Mouse (Mus musculus) ES-Bruce4 (cell line): ENCODE data around the gene P3h3. TPM values are rescaled to one million over a fixed set of nuclear protein-coding genes. Genes with fewer than 3 reads are reported as not detected.
"Not testable (repeated sequence)": the region's sequence is repeated elsewhere in the genome, so short reads cannot be mapped to it uniquely, and the experiment has no call there.

Source experiments
- H3K27ac ChIP-seq: 2 replicates; pipeline ENCODE4 v1.5.1; 2012; ENCODE audit warnings: low read length, inconsistent platforms; ENCODE audit not compliant: insufficient read depth
- H3K27me3 ChIP-seq: 2 replicates; pipeline ENCODE4 v1.6.1; 2012; ENCODE audit warnings: mild to moderate bottlenecking, low read length, inconsistent platforms; ENCODE audit not compliant: control insufficient read depth, poor library complexity, insufficient read depth, severe bottlenecking
- H3K36me3 ChIP-seq: 2 replicates; pipeline ENCODE4 v1.6.1; 2012; ENCODE audit warnings: inconsistent platforms, mild to moderate bottlenecking, low read length, moderate library complexity; ENCODE audit not compliant: control insufficient read depth, poor library complexity, insufficient read depth, severe bottlenecking
- H3K4me1 ChIP-seq: one replicate; pipeline ENCODE4 v1.8.1; 2011; ENCODE audit warnings: low read length; ENCODE audit not compliant: control insufficient read depth, insufficient read depth
- H3K4me3 ChIP-seq: 2 replicates; pipeline ENCODE4 v1.5.1; 2011; ENCODE audit warnings: low read depth, mild to moderate bottlenecking, low read length
- H3K9ac ChIP-seq: 2 replicates; pipeline ENCODE4 v1.6.1; 2012; ENCODE audit warnings: low read depth, mild to moderate bottlenecking, inconsistent platforms; ENCODE audit not compliant: poor library complexity, severe bottlenecking
- H3K9me3 ChIP-seq: replicated peaks from 2 replicates; pipeline ENCODE4 v1.6.1; 2012; ENCODE audit warnings: mild to moderate bottlenecking, low read length, inconsistent platforms; ENCODE audit not compliant: control insufficient read depth, poor library complexity, insufficient read depth, severe bottlenecking
- CTCF ChIP-seq: IDR thresholded peaks from one replicate; pipeline ENCODE4 v1.8.1; 2011; ENCODE audit warnings: low read depth, low read length
- EP300 ChIP-seq: IDR thresholded peaks from 2 replicates; pipeline ENCODE4 v1.6.1; 2011; ENCODE audit warnings: low read depth, low read length; ENCODE audit not compliant: insufficient read depth
- POLR2A ChIP-seq: IDR thresholded peaks from one replicate; pipeline ENCODE4 v1.8.1; 2011; ENCODE audit warnings: low read length; ENCODE audit not compliant: insufficient read depth
- polyA plus RNA-seq: library from polyadenylated mRNA; stranded (reverse); fragments of >200 nt; gene quantifications from 2 replicates; pipeline ENCODE4 v1.2.4, GENCODE M21; 2011; ENCODE audit warnings: low read depth; ENCODE audit not compliant: missing spikeins, insufficient read depth, insufficient read length

P3h3 gene
- polyA plus RNA-seq, 1 experiment = 3.1 TPM

DNA sequence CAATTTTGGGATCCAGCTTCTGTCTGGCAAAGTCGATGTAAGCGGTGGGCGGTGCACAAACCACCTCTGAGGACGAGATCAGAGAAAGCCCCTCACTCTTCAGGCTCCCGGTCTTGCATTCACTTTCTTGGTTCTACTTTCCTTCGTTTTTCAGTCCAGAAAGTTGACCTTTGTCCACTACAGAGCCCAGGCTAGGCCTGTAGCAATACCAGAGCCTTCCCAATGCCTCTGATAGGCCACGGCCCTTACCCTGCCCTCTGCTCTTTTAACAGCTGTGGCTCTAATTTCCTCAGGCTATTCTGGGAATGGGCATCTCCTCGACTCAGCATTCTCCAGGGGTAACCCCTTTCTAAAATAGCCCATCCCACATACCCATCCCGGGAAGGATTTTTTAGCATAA, 44.7 kb downstream of the P3h3 start:
- H3K36me3 ChIP-seq = peaks cover 11% of the 10 kb centered on the region
- H3K4me3 ChIP-seq = peak overlapping the region; percentile 90

DNA sequence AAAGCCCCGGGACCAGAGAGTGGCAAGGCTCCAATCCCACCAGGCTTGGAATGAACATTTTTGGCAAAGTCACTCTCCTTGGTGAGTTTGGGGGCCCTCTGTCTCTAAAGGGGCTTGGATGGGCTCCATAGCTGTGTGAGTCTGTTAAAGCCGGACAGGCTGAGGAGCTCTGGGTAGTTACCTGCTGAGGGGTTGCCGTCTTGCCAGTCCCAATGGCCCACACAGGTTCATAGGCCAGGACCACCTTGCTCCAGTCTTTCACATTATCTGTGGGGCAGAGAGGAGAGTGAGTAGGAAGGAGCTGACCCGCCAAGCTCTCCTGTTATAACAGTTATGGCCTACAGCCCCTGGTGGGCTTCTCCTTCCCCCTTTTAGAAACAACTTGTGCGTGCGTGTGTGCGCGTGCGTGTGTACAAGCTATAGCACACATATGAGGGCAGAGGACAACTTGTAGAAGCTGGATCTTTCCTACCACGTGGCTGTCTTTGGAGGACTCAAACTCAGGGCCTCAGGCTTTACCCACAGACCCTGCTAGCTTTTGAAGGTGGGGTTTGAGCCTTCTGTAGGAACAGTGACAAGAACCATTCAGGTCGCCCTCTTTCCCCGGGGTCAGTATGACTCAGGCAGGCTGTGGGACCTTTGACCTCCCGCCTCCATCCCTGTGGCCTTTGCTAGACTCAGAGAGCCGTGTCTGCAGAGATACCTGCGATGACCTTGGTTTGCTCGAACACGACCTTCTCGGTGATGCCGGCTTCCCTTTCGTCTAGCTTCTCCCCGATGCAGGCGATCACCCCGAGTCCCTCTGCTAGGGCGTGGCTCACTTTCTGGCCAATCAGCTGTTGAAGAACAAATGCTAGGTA, 45.6 kb downstream of the P3h3 start:
- Histone ChIP-seq H3K9me3 (no peaks in the 10 kb centered on the region), H3K27me3 (no peaks in the 10 kb centered on the region), H3K27ac (no peak overlapping the region), H3K36me3 (peaks cover 8% of the 10 kb centered on the region), H3K4me3 (peak overlapping the region; percentile 90), H3K9ac (no peak overlapping the region), H3K4me1 (no peaks in the 10 kb centered on the region)
- no peak for TF ChIP-seq POLR2A
- TF ChIP-seq EP300 = no peak
- no peak for TF ChIP-seq CTCF

More for the DNA sequence above, 44.7 kb downstream of the P3h3 start:
- TF ChIP-seq POLR2A (no peak), CTCF (no peak), EP300 (no peak)
- H3K4me1 ChIP-seq = no peaks in the 10 kb centered on the region
- H3K9ac ChIP-seq = peak overlapping the region; percentile 77
- H3K27ac ChIP-seq = no peak overlapping the region
- no peaks in the 10 kb centered on the region for H3K27me3 ChIP-seq
- no peaks in the 10 kb centered on the region for H3K9me3 ChIP-seq

DNA sequence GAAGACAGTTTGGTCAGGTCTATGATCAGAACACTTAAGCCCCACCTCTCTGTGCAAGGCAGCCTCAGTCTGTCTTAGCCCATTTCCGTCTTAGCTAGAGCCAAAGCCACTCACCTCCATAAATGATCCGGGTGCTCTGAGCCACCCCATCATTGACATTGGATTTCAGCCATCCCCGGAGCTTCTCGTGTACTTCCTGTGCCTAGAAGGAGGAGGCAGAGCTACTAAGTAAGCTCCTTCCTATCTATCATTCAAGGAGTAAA, 46.2 kb downstream of the P3h3 start:
- H3K27ac ChIP-seq = no peak overlapping the region
- H3K36me3 ChIP-seq = peaks cover 8% of the 10 kb centered on the region
- no peak overlapping the region for H3K4me3 ChIP-seq
- H3K4me1 ChIP-seq = no peaks in the 10 kb centered on the region
- no peak overlapping the region for H3K9ac ChIP-seq
- TF ChIP-seq CTCF (no peak), POLR2A (no peak), EP300 (no peak)
- H3K27me3 ChIP-seq = no peaks in the 10 kb centered on the region
- no peaks in the 10 kb centered on the region for H3K9me3 ChIP-seq

DNA sequence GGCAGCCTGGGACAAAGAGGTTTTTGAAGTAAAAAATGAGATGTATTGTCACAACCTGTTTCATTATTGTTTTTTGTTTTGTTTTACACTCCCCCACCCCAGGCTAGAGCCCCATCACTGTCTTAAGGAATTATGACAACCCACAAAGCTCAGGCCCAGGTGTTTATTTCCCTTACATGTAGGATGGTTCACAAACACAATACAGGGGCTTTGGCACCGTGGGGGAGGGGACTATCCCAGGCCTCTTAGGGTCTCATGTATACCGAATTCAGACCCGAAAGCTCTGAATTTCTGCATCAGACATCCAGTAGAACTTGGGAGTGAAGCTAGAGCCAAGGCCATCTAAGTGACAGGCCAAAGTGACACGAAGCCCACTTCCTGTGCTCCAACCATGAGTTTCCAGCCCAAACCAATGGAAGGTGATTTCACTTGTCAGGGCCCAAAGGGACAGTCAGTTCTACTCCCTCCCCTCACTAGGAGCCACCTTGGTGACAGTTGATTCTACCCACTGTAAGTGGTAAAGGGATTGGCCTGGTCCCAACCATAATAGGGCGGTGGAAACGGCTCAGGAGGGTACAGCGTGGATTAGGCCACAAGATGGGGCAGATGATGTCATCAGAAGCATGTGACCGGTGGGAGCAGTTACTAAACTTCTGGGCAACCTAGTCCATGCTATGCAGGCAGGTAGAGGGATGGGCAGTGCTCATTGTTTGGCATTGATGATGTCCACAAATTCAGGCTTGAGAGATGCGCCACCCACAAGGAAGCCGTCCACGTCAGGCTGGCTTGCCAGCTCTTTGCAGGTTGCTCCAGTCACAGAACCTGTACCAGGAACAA, 46.8 kb downstream of the P3h3 start:
- not testable (repeated sequence) for H3K36me3 ChIP-seq, H3K27me3 ChIP-seq, H3K27ac ChIP-seq, H3K9me3 ChIP-seq, H3K4me1 ChIP-seq, H3K9ac ChIP-seq, H3K4me3 ChIP-seq

DNA sequence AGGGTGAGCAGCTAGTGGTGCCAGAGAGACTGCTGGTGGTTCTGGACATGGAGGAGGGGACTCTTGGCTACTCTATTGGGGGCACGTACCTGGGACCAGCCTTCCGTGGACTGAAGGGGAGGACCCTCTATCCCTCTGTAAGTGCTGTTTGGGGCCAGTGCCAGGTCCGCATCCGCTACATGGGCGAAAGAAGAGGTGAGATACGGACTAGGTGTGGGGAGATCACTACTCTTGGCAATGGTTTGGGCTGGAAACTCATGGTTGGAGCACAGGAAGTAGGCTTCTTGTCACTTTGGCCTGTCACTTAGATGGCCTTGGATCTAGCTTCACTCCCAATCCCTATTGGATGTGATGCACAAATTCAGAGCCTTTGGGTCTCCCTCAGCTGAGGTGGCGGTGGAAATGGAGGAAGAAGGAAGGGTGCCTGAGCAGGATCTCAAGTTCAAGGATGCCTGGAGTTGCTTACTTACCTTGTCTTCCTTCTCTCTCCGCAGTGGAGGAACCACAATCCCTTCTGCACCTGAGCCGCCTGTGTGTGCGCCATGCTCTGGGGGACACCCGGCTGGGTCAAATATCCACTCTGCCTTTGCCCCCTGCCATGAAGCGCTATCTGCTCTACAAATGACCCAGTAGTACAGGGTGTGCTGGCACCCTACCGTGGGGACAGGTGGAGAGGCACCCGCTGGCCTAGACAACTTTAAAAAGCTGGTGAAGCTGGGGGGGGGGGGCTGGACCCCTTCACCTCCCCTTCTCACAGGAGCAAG, 47.6 kb downstream of the P3h3 start:
- no peak overlapping the region for H3K27ac ChIP-seq
- TF ChIP-seq EP300 (0 out of 2 replicates have a peak, but pooled peaks have one; percentile 1), POLR2A (no peak)
- no peaks in the 10 kb centered on the region for H3K27me3 ChIP-seq
- H3K9me3 ChIP-seq = no peaks in the 10 kb centered on the region
- peak overlapping the region; percentile 41 for H3K4me3 ChIP-seq
- peaks cover 8% of the 10 kb centered on the region for H3K36me3 ChIP-seq
- H3K9ac ChIP-seq = peak overlapping the region; percentile 75; the same call in 1 of the 2 replicates
- no peaks in the 10 kb centered on the region for H3K4me1 ChIP-seq
